Mouse (Mus musculus) embryonic facial prominence, embryonic 15.5 days (tissue): ENCODE results near the gene Peli1. TPM values are rescaled to one million over a fixed set of nuclear protein-coding genes. Genes with fewer than 3 reads are reported as not detected.

Experiments
- ATAC-seq: fragments of 200-750 bp; cut with Nextera tagmentation; 2 replicates; pipeline ENCODE4 v1.8.0; 2017; ENCODE audit warnings: low read depth, moderate TSS enrichment; ENCODE audit not compliant: insufficient number of reproducible peaks, low FRiP score, low TSS enrichment
- H3K27ac ChIP-seq: fragments of 300-500 bp; sonication (generic); replicated peaks from 2 replicates; pipeline ENCODE4 v1.5.1; 2015; ENCODE audit warnings: mild to moderate bottlenecking, inconsistent platforms
- H3K27me3 ChIP-seq: fragments of 300-500 bp; sonication (generic); 2 replicates; pipeline ENCODE4 v1.6.1; 2015; ENCODE audit warnings: inconsistent platforms
- H3K36me3 ChIP-seq: fragments of 300-500 bp; sonication (generic); 2 replicates; pipeline ENCODE4 v1.6.1; 2015; ENCODE audit warnings: mild to moderate bottlenecking, inconsistent platforms
- H3K4me1 ChIP-seq: fragments of 300-500 bp; sonication (generic); 2 replicates; pipeline ENCODE4 v1.6.1; 2015; ENCODE audit warnings: inconsistent platforms
- H3K4me2 ChIP-seq: fragments of 300-500 bp; sonication (generic); replicated peaks from 2 replicates; pipeline ENCODE4 v1.6.1; 2015; ENCODE audit warnings: mild to moderate bottlenecking, inconsistent platforms
- H3K4me3 ChIP-seq: fragments of 300-500 bp; sonication (generic); replicated peaks from 2 replicates; pipeline ENCODE4 v1.5.1; 2015; ENCODE audit warnings: mild to moderate bottlenecking, inconsistent platforms
- H3K9ac ChIP-seq: fragments of 300-500 bp; sonication (generic); 2 replicates; pipeline ENCODE4 v1.6.1; 2015; ENCODE audit warnings: inconsistent platforms
- H3K9me3 ChIP-seq: fragments of 300-500 bp; sonication (generic); replicated peaks from 2 replicates; pipeline ENCODE4 v1.6.1; 2016; ENCODE audit warnings: inconsistent platforms
- WGBS: fragments of 180-500 bp; shearing (Covaris S2); methylation state at CpG from one replicate; pipeline ENCODE4 v1.1.7; 2015; 5-methylcytosine and 5-hydroxymethylcytosine counted together
- polyA plus RNA-seq: library from polyadenylated mRNA; unstranded; fragments of >200 nt; fragmentation: Nextera tagmentation; extraction: Ambion mirVana; gene quantifications from 2 replicates; pipeline ENCODE4 v1.2.1, GENCODE M21; 2015

Gene Peli1
- polyA plus RNA-seq, 1 experiment from 2014 or later = 43.3 TPM

GRCm38 (mm10) chr11:21093081-21093815 is 2.2 kb downstream of the Peli1 start:
- Histone ChIP-seq H3K27ac (no peak overlapping the region), H3K4me2 (peak overlapping the region; percentile 34; the same call in 1 of the 2 replicates), H3K36me3 (no peaks in the 10 kb centered on the region), H3K9me3 (no peaks in the 10 kb centered on the region), H3K27me3 (no peaks in the 10 kb centered on the region), H3K9ac (no peak overlapping the region), H3K4me3 (peak overlapping the region; percentile 17; the same call in 1 of the 2 replicates), H3K4me1 (peaks cover 12% of the 10 kb centered on the region)
- ATAC-seq = no peak
- 35% methylated on average over 3 of the region's 3 CpGs for WGBS

GRCm38 (mm10) chr11:21096590-21096989 is 5.5 kb downstream of the Peli1 start:
- no peak for ATAC-seq
- peaks cover 8% of the 10 kb centered on the region for H3K4me1 ChIP-seq
- H3K4me3 ChIP-seq = no peak overlapping the region
- no peaks in the 10 kb centered on the region for H3K36me3 ChIP-seq
- no peak overlapping the region for H3K27ac ChIP-seq
- no peak overlapping the region for H3K9ac ChIP-seq
- no peaks in the 10 kb centered on the region for H3K9me3 ChIP-seq
- H3K27me3 ChIP-seq = no peaks in the 10 kb centered on the region
- H3K4me2 ChIP-seq = no peak overlapping the region
- 90% methylated on average over 2 of the region's 2 CpGs for WGBS

- no peaks in the 10 kb centered on the region for H3K27me3 ChIP-seq
- H3K27ac ChIP-seq = no peak overlapping the region
- peaks cover 6% of the 10 kb centered on the region for H3K4me1 ChIP-seq
- H3K36me3 ChIP-seq = no peaks in the 10 kb centered on the region
- no peak overlapping the region for H3K9ac ChIP-seq
- H3K4me3 ChIP-seq = no peak overlapping the region
- H3K9me3 ChIP-seq = no peaks in the 10 kb centered on the region
- WGBS = 87% methylated on average over 2 of the region's 2 CpGs
- H3K4me2 ChIP-seq = no peak overlapping the region
- ATAC-seq = no peak
Observed at GRCm38 (mm10) chr11:21098457-21098856, 7.4 kb downstream of the Peli1 start.

GRCm38 (mm10) chr11:21100704-21101103 is 9.6 kb downstream of the Peli1 start:
- WGBS = 100% methylated on average over 1 of the region's 1 CpGs
- H3K27me3 ChIP-seq = no peaks in the 10 kb centered on the region
- H3K36me3 ChIP-seq = no peaks in the 10 kb centered on the region
- no peak overlapping the region for H3K9ac ChIP-seq
- H3K9me3 ChIP-seq = no peaks in the 10 kb centered on the region
- H3K27ac ChIP-seq = no peak overlapping the region
- H3K4me3 ChIP-seq = no peak overlapping the region
- H3K4me1 ChIP-seq = 0 out of 2 replicates have a peak, but pooled peaks cover 3% of the 10 kb centered on the region
- ATAC-seq = no peak
- no peak overlapping the region for H3K4me2 ChIP-seq

- H3K9ac ChIP-seq = no peak overlapping the region
- H3K4me3 ChIP-seq = no peak overlapping the region
- no peaks in the 10 kb centered on the region for H3K9me3 ChIP-seq
- H3K4me1 ChIP-seq = 0 out of 2 replicates have a peak, but pooled peaks cover 3% of the 10 kb centered on the region
- 86% methylated on average over 4 of the region's 4 CpGs for WGBS
- H3K27me3 ChIP-seq = no peaks in the 10 kb centered on the region
- no peak overlapping the region for H3K27ac ChIP-seq
- no peaks in the 10 kb centered on the region for H3K36me3 ChIP-seq
- no peak overlapping the region for H3K4me2 ChIP-seq
- ATAC-seq = no peak
Observed at GRCm38 (mm10) chr11:21101286-21101685, 10.2 kb downstream of the Peli1 start.

GRCm38 (mm10) chr11:21102273-21103005 is 11.3 kb downstream of the Peli1 start:
- no peak overlapping the region for H3K9ac ChIP-seq
- whole genome bisulfite sequencing = 68% methylated on average over 6 of the region's 6 CpGs
- H3K4me3 ChIP-seq = no peak overlapping the region
- no peaks in the 10 kb centered on the region for H3K27me3 ChIP-seq
- no peak for ATAC-seq
- H3K4me2 ChIP-seq = no peak overlapping the region
- H3K36me3 ChIP-seq = peaks cover 5% of the 10 kb centered on the region
- H3K9me3 ChIP-seq = no peaks in the 10 kb centered on the region
- H3K4me1 ChIP-seq = 0 out of 2 replicates have a peak, but pooled peaks cover 3% of the 10 kb centered on the region
- no peak overlapping the region for H3K27ac ChIP-seq

- H3K4me3 ChIP-seq = no peak overlapping the region
- H3K4me2 ChIP-seq = no peak overlapping the region
- ATAC-seq = no peak
- no peaks in the 10 kb centered on the region for H3K9me3 ChIP-seq
- 74% methylated on average over 2 of the region's 2 CpGs for WGBS
- H3K27me3 ChIP-seq = no peaks in the 10 kb centered on the region
- no peak overlapping the region for H3K27ac ChIP-seq
- 0 out of 2 replicates have a peak, but pooled peaks cover 3% of the 10 kb centered on the region for H3K4me1 ChIP-seq
- peaks cover 5% of the 10 kb centered on the region for H3K36me3 ChIP-seq
- no peak overlapping the region for H3K9ac ChIP-seq
Observed at GRCm38 (mm10) chr11:21103186-21103585, 12.1 kb downstream of the Peli1 start.

- Histone ChIP-seq H3K9me3 (no peaks in the 10 kb centered on the region), H3K4me2 (no peak overlapping the region), H3K27ac (no peak overlapping the region), H3K4me1 (0 out of 2 replicates have a peak, but pooled peaks cover 3% of the 10 kb centered on the region), H3K36me3 (peaks cover 5% of the 10 kb centered on the region), H3K4me3 (no peak overlapping the region), H3K9ac (no peak overlapping the region), H3K27me3 (no peaks in the 10 kb centered on the region)
- ATAC-seq = no peak
- 89% methylated on average over 1 of the region's 1 CpGs for WGBS
Observed at GRCm38 (mm10) chr11:21105393-21105792, 14.3 kb downstream of the Peli1 start.

GRCm38 (mm10) chr11:21107120-21107519 is 16.0 kb downstream of the Peli1 start:
- Histone ChIP-seq H3K27me3 (no peaks in the 10 kb centered on the region), H3K27ac (no peak overlapping the region), H3K4me2 (no peak overlapping the region), H3K36me3 (peaks cover 5% of the 10 kb centered on the region), H3K4me3 (no peak overlapping the region), H3K9ac (no peak overlapping the region), H3K9me3 (no peaks in the 10 kb centered on the region), H3K4me1 (0 out of 2 replicates have a peak, but pooled peaks cover 3% of the 10 kb centered on the region)
- ATAC-seq = no peak
- 91% methylated on average over 1 of the region's 1 CpGs for WGBS

- Histone ChIP-seq H3K4me3 (no peak overlapping the region), H3K9me3 (no peaks in the 10 kb centered on the region), H3K27me3 (no peaks in the 10 kb centered on the region), H3K27ac (no peak overlapping the region), H3K4me1 (no peaks in the 10 kb centered on the region), H3K36me3 (peaks cover 5% of the 10 kb centered on the region), H3K9ac (no peak overlapping the region), H3K4me2 (no peak overlapping the region)
- 85% methylated on average over 2 of the region's 2 CpGs for WGBS
- ATAC-seq = no peak
Observed at GRCm38 (mm10) chr11:21109279-21109678, 18.2 kb downstream of the Peli1 start.

- Histone ChIP-seq H3K27me3 (no peaks in the 10 kb centered on the region), H3K4me2 (no peak overlapping the region), H3K9ac (no peak overlapping the region), H3K27ac (no peak overlapping the region), H3K4me3 (no peak overlapping the region), H3K9me3 (no peaks in the 10 kb centered on the region), H3K4me1 (no peaks in the 10 kb centered on the region), H3K36me3 (no peaks in the 10 kb centered on the region)
- 86% methylated on average over 2 of the region's 2 CpGs for WGBS
- ATAC-seq = no peak
Observed at GRCm38 (mm10) chr11:21114516-21114915, 23.4 kb downstream of the Peli1 start.
